Mouse (Mus musculus) gastrocnemius, adult 2 months (tissue): Measurements from ENCODE around the gene Celsr1. TPM values are rescaled to one million over a fixed set of nuclear protein-coding genes. Genes with fewer than 3 reads are reported as not detected.

Experiments
- DNase-seq: peaks from one replicate; pipeline ENCODE4 v3.0.0; 2022
- H3K27ac ChIP-seq: fragments of 200-600 bp; 2 replicates; pipeline ENCODE4 v1.8.1; 2022; ENCODE audit warnings: mild to moderate bottlenecking
- H3K4me3 ChIP-seq: fragments of 200-600 bp; 2 replicates; pipeline ENCODE4 v1.8.1; 2022; ENCODE audit warnings: mild to moderate bottlenecking, moderate library complexity
- CTCF ChIP-seq: fragments of 200-600 bp; IDR thresholded peaks from 2 replicates; pipeline ENCODE4 v1.8.1; 2022; ENCODE audit warnings: antibody characterized with exemption, mild to moderate bottlenecking, moderate library complexity
- intact Hi-C: fragments of 180-260 bp; cut with DNase I; formaldehyde crosslinking; loops from one replicate; pipeline ENCODE4 v1.15.1; 2025
- total RNA-seq, 2 experiments: library from RNA; stranded (reverse); gene quantifications; 2 replicates each; pipeline ENCODE4 v1.2.3; 2021

Gene Celsr1
- total RNA-seq, 2 experiments from 2014 or later, result 0.13 to 0.28 TPM

GRCm38 (mm10) chr15:86074171-86074937 is 40.8 kb upstream of the Celsr1 start:
- no peak overlapping the region for H3K4me3 ChIP-seq
- DNase-seq, result no peak
- H3K27ac ChIP-seq, result peak overlapping the region; percentile 82
- intact Hi-C loops, result no loop called here
- TF ChIP-seq CTCF, result no peak

GRCm38 (mm10) chr15:86071166-86071565 is 37.6 kb upstream of the Celsr1 start:
- H3K4me3 ChIP-seq, result no peak overlapping the region
- H3K27ac ChIP-seq, result no peak overlapping the region

GRCm38 (mm10) chr15:86070368-86070767 is 36.8 kb upstream of the Celsr1 start:
- intact Hi-C loops, result no loop called here
- Histone ChIP-seq H3K27ac (no peak overlapping the region), H3K4me3 (no peak overlapping the region)
- peak; percentile 13 for DNase-seq
- TF ChIP-seq CTCF, result no peak

More at GRCm38 (mm10) chr15:86071166-86071565, 37.6 kb upstream of the Celsr1 start:
- DNase-seq, result no peak
- intact Hi-C loops, result no loop called here
- no peak for TF ChIP-seq CTCF

- DNase-seq, result no peak
- Histone ChIP-seq H3K27ac (no peak overlapping the region), H3K4me3 (no peak overlapping the region)
- TF ChIP-seq CTCF, result no peak
- intact Hi-C loops, result no loop called here
These were observed 35.6 kb upstream of the Celsr1 start for GRCm38 (mm10) chr15:86069011-86069791.

GRCm38 (mm10) chr15:86067941-86068495 is 34.4 kb upstream of the Celsr1 start:
- Histone ChIP-seq H3K27ac (no peak overlapping the region), H3K4me3 (no peak overlapping the region)
- intact Hi-C loops, result no loop called here
- DNase-seq, result no peak
- no peak for TF ChIP-seq CTCF

- H3K4me3 ChIP-seq, result no peak overlapping the region
- TF ChIP-seq CTCF, result no peak
- DNase-seq, result peak; percentile 37
- intact Hi-C loops, result no loop called here
- H3K27ac ChIP-seq, result no peak overlapping the region
These were observed 34.0 kb upstream of the Celsr1 start for GRCm38 (mm10) chr15:86067581-86067910.

GRCm38 (mm10) chr15:86066836-86067580 is 33.4 kb upstream of the Celsr1 start:
- H3K27ac ChIP-seq, result no peak overlapping the region
- intact Hi-C loops, result no loop called here
- no peak for DNase-seq
- no peak overlapping the region for H3K4me3 ChIP-seq
- TF ChIP-seq CTCF, result no peak

GRCm38 (mm10) chr15:86065367-86065766 is 31.8 kb upstream of the Celsr1 start:
- intact Hi-C loops, result no loop called here
- DNase-seq, result no peak
- Histone ChIP-seq H3K27ac (no peak overlapping the region), H3K4me3 (no peak overlapping the region)
- no peak for TF ChIP-seq CTCF

- Histone ChIP-seq H3K4me3 (no peak overlapping the region), H3K27ac (no peak overlapping the region)
- DNase-seq, result no peak
- no peak for TF ChIP-seq CTCF
- intact Hi-C loops, result no loop called here
These were observed 31.3 kb upstream of the Celsr1 start for GRCm38 (mm10) chr15:86064850-86065229.

GRCm38 (mm10) chr15:86064191-86064849 is 30.7 kb upstream of the Celsr1 start:
- H3K4me3 ChIP-seq, result no peak overlapping the region
- no peak overlapping the region for H3K27ac ChIP-seq
- intact Hi-C loops, result no loop called here
- no peak for DNase-seq
- no peak for TF ChIP-seq CTCF

- H3K4me3 ChIP-seq, result no peak overlapping the region
- intact Hi-C loops, result no loop called here
- no peak for DNase-seq
- H3K27ac ChIP-seq, result no peak overlapping the region
- TF ChIP-seq CTCF, result no peak
These were observed 28.4 kb upstream of the Celsr1 start for GRCm38 (mm10) chr15:86061848-86062481.

GRCm38 (mm10) chr15:86061221-86061620 is 27.6 kb upstream of the Celsr1 start:
- intact Hi-C loops, result no loop called here

More at GRCm38 (mm10) chr15:86061221-86061620, 27.6 kb upstream of the Celsr1 start:
- H3K27ac ChIP-seq, result no peak overlapping the region
- H3K4me3 ChIP-seq, result no peak overlapping the region
- no peak for DNase-seq
- no peak for TF ChIP-seq CTCF
